Mouse (Mus musculus) E14TG2a.4 (cell line): ENCODE results near the gene Golga4.

Source experiments
- CTCF ChIP-seq: conservative IDR thresholded peaks from 2 replicates; pipeline ENCODE4 v1.5.1; 2014; ENCODE audit warnings: low read length
- POU5F1 ChIP-seq: IDR thresholded peaks from 2 replicates; pipeline ENCODE4 v1.6.1; 2014; ENCODE audit warnings: low read length, borderline replicate concordance

- TF ChIP-seq CTCF (no peak), POU5F1 (no peak)
Observed at GRCm38 (mm10) chr9:118464031-118464430, 42.0 kb upstream of the Golga4 start.
